Mouse (Mus musculus): ENCODE measurements around the gene Med4. TPM values are rescaled to one million over a fixed set of nuclear protein-coding genes. Genes with fewer than 3 reads are reported as not detected.

The Med4 gene
- polyA plus RNA-seq (2012; rRNA removed) = 21.4 and 24.1 TPM in 2 replicates

DNA sequence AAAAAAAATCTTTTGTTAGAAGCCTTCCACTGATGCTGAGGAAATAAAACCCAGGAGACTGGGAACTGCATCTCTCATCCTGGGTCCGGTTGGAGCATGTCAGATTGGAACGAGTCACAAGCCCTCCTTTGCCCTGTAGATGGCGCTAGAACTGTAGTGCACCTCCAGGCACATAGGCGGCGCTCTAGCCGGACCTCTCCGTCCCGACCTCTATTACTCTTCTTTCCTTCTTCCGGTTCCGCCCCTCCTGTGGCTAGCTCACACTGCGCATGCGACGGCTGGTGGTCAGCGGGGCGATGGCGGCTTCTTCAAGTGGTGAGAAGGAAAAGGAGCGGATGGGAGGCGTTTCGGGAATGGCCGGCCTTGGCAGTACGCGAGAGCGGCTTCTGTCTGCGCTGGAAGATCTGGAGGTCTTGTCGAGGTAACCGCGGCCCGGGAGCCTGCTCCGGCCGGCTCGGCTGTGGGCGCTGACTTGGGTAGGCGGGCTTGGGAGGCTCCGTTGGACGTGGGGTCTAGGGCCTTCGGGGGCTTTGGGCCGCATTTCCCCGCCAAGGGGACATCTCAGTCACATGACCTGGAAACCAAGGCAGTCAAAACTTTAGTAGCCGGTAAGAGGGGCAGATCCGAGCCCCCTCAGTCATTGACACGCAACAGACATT lies at the start of gene Med4:
TSS of gene Med4 (plus strand) at position 261 of the 659 bp plus-strand sequence.
- H3K36me3 ChIP-seq (ENCODE audit: control insufficient read depth, insufficient read depth, low read length) = no peaks in the 10 kb centered on the region; the same call in 1 of the 2 replicates
- H3K4me3 ChIP-seq (ENCODE audit: control insufficient read depth, insufficient read depth, low read length) = peak within 1 kb of the TSS; percentile 80
- no peaks in the 10 kb centered on the region for H3K27me3 ChIP-seq (ENCODE audit: control insufficient read depth, insufficient read depth, low read length)
- no peak within 1 kb of the TSS for H3K27ac ChIP-seq (ENCODE audit: control insufficient read depth, insufficient read depth, low read length)
- peaks cover 4% of the 10 kb centered on the region; the same call in 1 of the 2 replicates for H3K4me1 ChIP-seq (replicated peaks; ENCODE audit: control insufficient read depth, insufficient read depth, low read length)
- 1% methylated on average over 41 of the region's 41 CpGs for WGBS
- peak; percentile 100 for TF ChIP-seq CTCF (IDR thresholded peaks at IDR 0.05; ENCODE audit: borderline replicate concordance, control insufficient read depth, extremely low read depth, insufficient read depth, low read length, poor library complexity)
- TF ChIP-seq POLR2A (IDR thresholded peaks at IDR 0.05; ENCODE audit: control insufficient read depth, extremely low read depth, insufficient read depth, low read length, poor library complexity) = peak; percentile 46; the same call in 1 of the 2 replicates
- DNase-seq = peak; percentile 91

DNA sequence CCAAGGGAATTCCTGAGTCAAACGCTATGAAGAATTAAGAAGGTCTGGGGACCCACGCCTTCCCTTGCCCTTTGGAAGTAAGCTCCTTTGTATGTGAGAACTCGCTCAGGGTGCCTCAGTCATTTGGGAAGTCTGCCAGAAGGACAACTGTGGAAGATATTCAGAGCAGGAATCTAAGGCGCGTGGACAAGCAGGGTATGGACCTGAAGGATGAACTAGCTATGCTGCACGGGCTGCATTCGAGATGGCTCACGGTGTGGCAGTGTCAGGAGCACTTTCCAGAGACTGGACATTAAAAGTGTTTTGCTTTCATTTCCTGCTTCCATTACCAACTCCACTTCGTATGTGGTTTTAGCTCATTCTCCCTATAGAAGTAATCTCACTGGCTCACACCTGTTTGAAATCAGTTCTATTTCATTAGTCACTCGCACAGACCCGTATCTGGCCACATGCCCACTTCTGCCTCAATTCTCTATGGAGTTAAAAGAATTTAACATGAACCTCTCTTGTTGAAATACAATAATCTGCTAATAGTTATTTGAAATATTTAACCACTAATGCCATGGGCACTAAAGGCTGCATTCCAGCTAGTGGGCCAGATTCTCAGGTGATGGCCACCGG lies 49.2 kb upstream of the Med4 start:
- WGBS = 90% methylated on average over 12 of the region's 12 CpGs

DNA sequence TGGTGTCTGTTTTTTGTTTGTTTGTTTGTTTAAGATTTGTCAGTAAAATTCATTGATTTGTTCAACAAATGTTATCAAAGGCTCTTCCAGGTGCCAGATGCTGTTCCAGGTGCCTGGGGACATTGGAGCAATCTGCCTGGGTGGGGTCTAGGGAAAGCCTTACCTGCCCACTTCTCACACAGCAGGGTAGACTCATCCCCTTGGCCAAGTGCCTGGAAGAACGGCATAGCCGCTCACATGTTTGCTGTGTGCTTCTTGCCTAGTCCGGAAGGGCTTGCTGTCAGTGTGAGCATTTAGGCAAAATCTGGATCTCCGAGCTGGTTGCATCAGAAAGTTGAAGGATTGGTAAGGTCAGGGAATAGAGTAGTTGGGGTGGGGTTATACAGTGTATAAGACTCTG lies 47.6 kb upstream of the Med4 start:
- H3K4me1 ChIP-seq (replicated peaks; ENCODE audit: control insufficient read depth, insufficient read depth, low read length) = no peaks in the 10 kb centered on the region
- TF ChIP-seq POLR2A (IDR thresholded peaks at IDR 0.05; ENCODE audit: control insufficient read depth, extremely low read depth, insufficient read depth, low read length, poor library complexity) (no peak), CTCF (IDR thresholded peaks at IDR 0.05; ENCODE audit: borderline replicate concordance, control insufficient read depth, extremely low read depth, insufficient read depth, low read length, poor library complexity) (no peak)
- no peaks in the 10 kb centered on the region for H3K36me3 ChIP-seq (ENCODE audit: control insufficient read depth, insufficient read depth, low read length)
- WGBS = 96% methylated on average over 4 of the region's 4 CpGs
- no peak for DNase-seq
- H3K4me3 ChIP-seq (ENCODE audit: control insufficient read depth, insufficient read depth, low read length) = no peak overlapping the region
- no peaks in the 10 kb centered on the region for H3K27me3 ChIP-seq (ENCODE audit: control insufficient read depth, insufficient read depth, low read length)
- H3K27ac ChIP-seq (ENCODE audit: control insufficient read depth, insufficient read depth, low read length) = no peak overlapping the region

More for the DNA sequence above, 49.2 kb upstream of the Med4 start:
- H3K4me3 ChIP-seq (ENCODE audit: control insufficient read depth, insufficient read depth, low read length) = no peak overlapping the region
- H3K27me3 ChIP-seq (ENCODE audit: control insufficient read depth, insufficient read depth, low read length) = no peaks in the 10 kb centered on the region
- H3K36me3 ChIP-seq (ENCODE audit: control insufficient read depth, insufficient read depth, low read length) = no peaks in the 10 kb centered on the region
- DNase-seq = no peak
- no peaks in the 10 kb centered on the region for H3K4me1 ChIP-seq (replicated peaks; ENCODE audit: control insufficient read depth, insufficient read depth, low read length)
- H3K27ac ChIP-seq (ENCODE audit: control insufficient read depth, insufficient read depth, low read length) = no peak overlapping the region
- no peak for TF ChIP-seq CTCF (IDR thresholded peaks at IDR 0.05; ENCODE audit: borderline replicate concordance, control insufficient read depth, extremely low read depth, insufficient read depth, low read length, poor library complexity)
- no peak for TF ChIP-seq POLR2A (IDR thresholded peaks at IDR 0.05; ENCODE audit: control insufficient read depth, extremely low read depth, insufficient read depth, low read length, poor library complexity)

DNA sequence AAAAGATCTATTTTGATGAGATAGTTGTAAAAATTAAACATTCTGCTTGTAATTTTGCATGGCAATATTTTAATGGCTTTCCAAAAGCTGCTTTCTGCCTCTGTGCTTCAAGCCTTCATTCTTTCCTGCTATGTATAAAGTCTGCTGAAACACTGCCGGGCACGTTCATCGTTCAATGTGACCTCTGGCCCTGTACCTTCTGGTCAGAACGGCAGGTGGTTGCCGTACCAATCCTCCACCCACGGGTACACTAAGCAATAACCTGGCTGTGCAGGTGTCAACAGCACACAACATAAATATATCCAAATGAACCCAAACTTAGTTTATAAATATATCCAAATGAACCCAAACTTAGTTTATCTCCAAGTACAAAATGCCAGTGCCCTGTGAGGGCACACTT lies 42.1 kb upstream of the Med4 start:
- no peak overlapping the region for H3K27ac ChIP-seq (ENCODE audit: control insufficient read depth, insufficient read depth, low read length)
- H3K36me3 ChIP-seq (ENCODE audit: control insufficient read depth, insufficient read depth, low read length) = no peaks in the 10 kb centered on the region
- H3K4me1 ChIP-seq (replicated peaks; ENCODE audit: control insufficient read depth, insufficient read depth, low read length) = peaks cover 2% of the 10 kb centered on the region
- 98% methylated on average over 6 of the region's 6 CpGs for WGBS
- no peak overlapping the region for H3K4me3 ChIP-seq (ENCODE audit: control insufficient read depth, insufficient read depth, low read length)
- DNase-seq = no peak
- TF ChIP-seq POLR2A (IDR thresholded peaks at IDR 0.05; ENCODE audit: control insufficient read depth, extremely low read depth, insufficient read depth, low read length, poor library complexity) = no peak
- no peak for TF ChIP-seq CTCF (IDR thresholded peaks at IDR 0.05; ENCODE audit: borderline replicate concordance, control insufficient read depth, extremely low read depth, insufficient read depth, low read length, poor library complexity)
- H3K27me3 ChIP-seq (ENCODE audit: control insufficient read depth, insufficient read depth, low read length) = no peaks in the 10 kb centered on the region

DNA sequence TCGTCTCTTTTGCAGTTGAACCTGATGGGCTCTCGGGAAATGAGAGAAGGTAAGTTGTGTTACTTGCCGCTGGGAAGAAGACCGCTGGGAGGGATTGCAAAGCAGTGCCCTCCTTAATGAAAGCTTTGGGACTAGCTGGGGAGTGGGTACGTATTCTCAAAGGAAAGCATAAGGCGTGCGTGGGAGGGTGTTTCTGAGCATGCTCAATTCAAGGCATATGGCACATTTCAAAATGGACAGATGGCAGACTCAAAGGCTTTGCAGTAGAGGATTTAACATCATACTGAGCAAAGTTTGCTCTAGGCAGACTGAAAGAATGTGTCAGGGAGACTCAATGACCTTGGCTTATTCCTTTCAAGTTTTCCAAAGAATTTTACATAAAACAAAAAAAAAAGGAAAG lies 40.3 kb upstream of the Med4 start:
- no peak overlapping the region for H3K27ac ChIP-seq (ENCODE audit: control insufficient read depth, insufficient read depth, low read length)
- H3K4me1 ChIP-seq (replicated peaks; ENCODE audit: control insufficient read depth, insufficient read depth, low read length) = peaks cover 2% of the 10 kb centered on the region
- 96% methylated on average over 7 of the region's 7 CpGs for WGBS
- H3K27me3 ChIP-seq (ENCODE audit: control insufficient read depth, insufficient read depth, low read length) = no peaks in the 10 kb centered on the region
- DNase-seq = no peak
- TF ChIP-seq POLR2A (IDR thresholded peaks at IDR 0.05; ENCODE audit: control insufficient read depth, extremely low read depth, insufficient read depth, low read length, poor library complexity) (no peak), CTCF (IDR thresholded peaks at IDR 0.05; ENCODE audit: borderline replicate concordance, control insufficient read depth, extremely low read depth, insufficient read depth, low read length, poor library complexity) (no peak)
- no peak overlapping the region for H3K4me3 ChIP-seq (ENCODE audit: control insufficient read depth, insufficient read depth, low read length)
- no peaks in the 10 kb centered on the region for H3K36me3 ChIP-seq (ENCODE audit: control insufficient read depth, insufficient read depth, low read length)

DNA sequence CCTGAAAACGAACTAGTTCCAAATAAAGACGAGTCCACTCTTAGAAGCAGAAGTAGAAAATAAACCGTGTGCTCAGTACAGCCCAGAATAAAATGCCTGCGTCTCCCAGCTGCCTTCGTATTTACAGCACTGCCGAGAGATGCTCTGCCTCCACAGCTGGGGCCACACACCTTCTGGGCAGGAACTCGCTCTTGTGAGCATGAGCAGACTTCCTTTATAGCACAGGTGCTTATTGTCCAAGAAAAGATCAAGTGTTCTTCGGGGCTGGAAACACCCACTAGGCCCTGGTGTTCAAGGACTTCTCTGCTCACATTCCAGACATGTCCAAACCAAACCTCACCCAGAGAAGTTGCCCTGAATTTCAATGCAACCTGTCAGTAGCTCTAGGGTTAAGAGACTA lies 39.2 kb upstream of the Med4 start:
- WGBS = 37% methylated on average over 8 of the region's 8 CpGs
- no peaks in the 10 kb centered on the region for H3K36me3 ChIP-seq (ENCODE audit: control insufficient read depth, insufficient read depth, low read length)
- peak; percentile 8 for DNase-seq
- no peak overlapping the region for H3K4me3 ChIP-seq (ENCODE audit: control insufficient read depth, insufficient read depth, low read length)
- peaks cover 2% of the 10 kb centered on the region for H3K4me1 ChIP-seq (replicated peaks; ENCODE audit: control insufficient read depth, insufficient read depth, low read length)
- H3K27me3 ChIP-seq (ENCODE audit: control insufficient read depth, insufficient read depth, low read length) = no peaks in the 10 kb centered on the region
- no peak for TF ChIP-seq POLR2A (IDR thresholded peaks at IDR 0.05; ENCODE audit: control insufficient read depth, extremely low read depth, insufficient read depth, low read length, poor library complexity)
- TF ChIP-seq CTCF (IDR thresholded peaks at IDR 0.05; ENCODE audit: borderline replicate concordance, control insufficient read depth, extremely low read depth, insufficient read depth, low read length, poor library complexity) = no peak
- no peak overlapping the region for H3K27ac ChIP-seq (ENCODE audit: control insufficient read depth, insufficient read depth, low read length)
